Mouse (Mus musculus): ENCODE data around the gene Iqcd.

GRCm38 (mm10) chr5:120649938-120650337, 61.1 kb downstream of the Iqcd start:
- TF ChIP-seq CTCF (IDR thresholded peaks at IDR 0.05) (no peak), POLR2A (IDR thresholded peaks at IDR 0.05; ENCODE audit: insufficient read depth, low read depth, low read length) (no peak)

Data from heart, adult 2 months (tissue).